Mouse (Mus musculus) myocyte (in vitro differentiated cells): Measurements from ENCODE around the gene Lin28b. TPM values are rescaled to one million over a fixed set of nuclear protein-coding genes. Genes with fewer than 3 reads are reported as not detected.
A peak's percentile ranks its signal among the peaks of the same experiment; 100 is the strongest.

Source experiments
- H3K27me3 ChIP-seq: one replicate; pipeline ENCODE4 v1.6.1; 2011; ENCODE audit not compliant: control insufficient read depth, insufficient read depth, insufficient read length
- H3K36me3 ChIP-seq: one replicate; pipeline ENCODE4 v1.6.1; 2011; ENCODE audit not compliant: control insufficient read depth, insufficient read depth
- H3K4me2 ChIP-seq: one replicate; pipeline ENCODE4 v1.6.1; 2011; ENCODE audit warnings: low read depth, control low read depth
- H3K4me3 ChIP-seq: one replicate; pipeline ENCODE4 v1.5.1; 2011; ENCODE audit warnings: mild to moderate bottlenecking, control low read depth, moderate library complexity
- H3K79me2 ChIP-seq: one replicate; pipeline ENCODE4 v1.6.1; 2011; ENCODE audit not compliant: control insufficient read depth, insufficient read depth
- H3ac ChIP-seq: one replicate; pipeline ENCODE4 v1.6.1; 2011; ENCODE audit not compliant: control insufficient read depth, insufficient read length
- CEBPB ChIP-seq: IDR thresholded peaks from 2 replicates; pipeline ENCODE4 v1.6.1; 2011; ENCODE audit warnings: mild to moderate bottlenecking, moderate library complexity; ENCODE audit not compliant: poor library complexity, insufficient read depth, severe bottlenecking
- E2F4 ChIP-seq: IDR thresholded peaks from one replicate; pipeline ENCODE4 v1.6.1; 2011; ENCODE audit warnings: mild to moderate bottlenecking, control low read depth, moderate library complexity; ENCODE audit not compliant: insufficient read depth
- MAX ChIP-seq: IDR thresholded peaks from one replicate; pipeline ENCODE4 v1.6.1; 2011; ENCODE audit warnings: low read depth, mild to moderate bottlenecking, control low read depth
- MYOD1 ChIP-seq, 3 experiments: IDR thresholded peaks; one replicate each; pipeline ENCODE4 v1.6.1; 2011; ENCODE audit warnings: control low read depth in 2 of 3, low read depth in 2 of 3, mild to moderate bottlenecking in 2 of 3, moderate library complexity in 1 of 3; ENCODE audit not compliant: insufficient read length in 2 of 3, control insufficient read depth in 1 of 3
- MYOG ChIP-seq, 3 experiments: IDR thresholded peaks; one replicate each; pipeline ENCODE4 v1.6.1; 2011; ENCODE audit warnings: control low read depth in 2 of 3, low read depth in 2 of 3, mild to moderate bottlenecking in 2 of 3; ENCODE audit not compliant: insufficient read length in 2 of 3, control insufficient read depth in 1 of 3, insufficient read depth in 1 of 3
- POLR2A ChIP-seq: IDR thresholded peaks from one replicate; pipeline ENCODE4 v1.6.1; 2011; ENCODE audit warnings: low read depth, mild to moderate bottlenecking, control low read depth, moderate library complexity; ENCODE audit not compliant: insufficient read length
- POLR2AphosphoS2 ChIP-seq: IDR thresholded peaks from one replicate; pipeline ENCODE4 v1.6.1; 2011; ENCODE audit warnings: low read depth, control low read depth; ENCODE audit not compliant: insufficient read length
- REST ChIP-seq: IDR thresholded peaks from one replicate; pipeline ENCODE4 v1.6.1; 2011; ENCODE audit warnings: mild to moderate bottlenecking, control low read depth, moderate library complexity; ENCODE audit not compliant: insufficient read depth, insufficient read length
- SRF ChIP-seq: IDR thresholded peaks from one replicate; pipeline ENCODE4 v1.6.1; 2011; ENCODE audit warnings: low read depth; ENCODE audit not compliant: control insufficient read depth, insufficient read length
- TCF12 ChIP-seq: IDR thresholded peaks from one replicate; pipeline ENCODE4 v1.6.1; 2011; ENCODE audit warnings: mild to moderate bottlenecking, control low read depth; ENCODE audit not compliant: poor library complexity, insufficient read depth, severe bottlenecking
- TCF3 ChIP-seq: IDR thresholded peaks from one replicate; pipeline ENCODE4 v1.6.1; 2011; ENCODE audit warnings: low read depth, control low read depth; ENCODE audit not compliant: insufficient read length
- USF1 ChIP-seq: IDR thresholded peaks from one replicate; pipeline ENCODE4 v1.6.1; 2011; ENCODE audit warnings: low read depth, mild to moderate bottlenecking, control low read depth, moderate library complexity
- polyA plus RNA-seq: library from polyadenylated mRNA; unstranded; fragments of >200 nt; fragmentation: generic; extraction: Trizol; gene quantifications from one replicate; pipeline ENCODE4 v1.2.1, GENCODE M21; 2012; ENCODE audit warnings: missing spikeins

The Lin28b gene
- polyA plus RNA-seq, 1 experiment, result 0.01 TPM

GRCm38 (mm10) chr10:45471321-45471720 lies 14.9 kb downstream of the Lin28b start:
- Histone ChIP-seq H3K79me2 (no peaks in the 10 kb centered on the region), H3K36me3 (no peaks in the 10 kb centered on the region), H3K27me3 (peaks cover 5% of the 10 kb centered on the region), H3ac (no peak overlapping the region), H3K4me3 (no peak overlapping the region), H3K4me2 (no peak overlapping the region)
- TF ChIP-seq E2F4 (no peak), MAX (no peak), MYOD1 (IDR thresholded peaks at IDR 0.05; ENCODE audit: control insufficient read depth in 1 of 3, insufficient read length in 2 of 3, low read depth in 2 of 3) (no peak)

- H3K4me3 ChIP-seq, result no peak overlapping the region
- H3K4me2 ChIP-seq, result peak overlapping the region; percentile 61
- no peak overlapping the region for H3ac ChIP-seq
- H3K27me3 ChIP-seq, result peaks cover 5% of the 10 kb centered on the region
- TF ChIP-seq POLR2AphosphoS2 (no peak), USF1 (peak; percentile 32)
- no peaks in the 10 kb centered on the region for H3K79me2 ChIP-seq
- H3K36me3 ChIP-seq, result no peaks in the 10 kb centered on the region
These were observed 16.0 kb downstream of the Lin28b start for GRCm38 (mm10) chr10:45470079-45470739.

- Histone ChIP-seq H3ac (no peak overlapping the region), H3K4me2 (peak overlapping the region; percentile 61), H3K79me2 (no peaks in the 10 kb centered on the region), H3K27me3 (peaks cover 5% of the 10 kb centered on the region), H3K36me3 (no peaks in the 10 kb centered on the region), H3K4me3 (no peak overlapping the region)
- no peak for TF ChIP-seq REST
- TF ChIP-seq E2F4, result no peak
- no peak for TF ChIP-seq POLR2AphosphoS2
- no peak for TF ChIP-seq TCF3
- TF ChIP-seq CEBPB, result no peak
- TF ChIP-seq MYOG (IDR thresholded peaks at IDR 0.05; ENCODE audit: control insufficient read depth in 1 of 3, insufficient read depth in 1 of 3, insufficient read length in 2 of 3, low read depth in 2 of 3), result no peak
- TF ChIP-seq SRF, result no peak
- TF ChIP-seq MYOD1 (IDR thresholded peaks at IDR 0.05; ENCODE audit: control insufficient read depth in 1 of 3, insufficient read length in 2 of 3, low read depth in 2 of 3), result no peak
- no peak for TF ChIP-seq MAX
- TF ChIP-seq USF1, result no peak
- no peak for TF ChIP-seq POLR2A
- no peak for TF ChIP-seq TCF12
These were observed 16.9 kb downstream of the Lin28b start for GRCm38 (mm10) chr10:45469027-45469996.

GRCm38 (mm10) chr10:45468180-45468915 lies 17.8 kb downstream of the Lin28b start:
- Histone ChIP-seq H3K27me3 (no peaks in the 10 kb centered on the region), H3K4me2 (no peak overlapping the region), H3K36me3 (no peaks in the 10 kb centered on the region), H3K4me3 (no peak overlapping the region), H3K79me2 (no peaks in the 10 kb centered on the region), H3ac (no peak overlapping the region)
- no peak for TF ChIP-seq E2F4
- TF ChIP-seq SRF, result no peak
- no peak for TF ChIP-seq POLR2AphosphoS2
- TF ChIP-seq MYOG (IDR thresholded peaks at IDR 0.05; ENCODE audit: control insufficient read depth in 1 of 3, insufficient read depth in 1 of 3, insufficient read length in 2 of 3, low read depth in 2 of 3), result no peak

GRCm38 (mm10) chr10:45458637-45459036 lies 27.6 kb downstream of the Lin28b start:
- Histone ChIP-seq H3K27me3 (peaks cover 6% of the 10 kb centered on the region), H3K79me2 (no peaks in the 10 kb centered on the region), H3K4me2 (no peak overlapping the region), H3ac (no peak overlapping the region), H3K4me3 (no peak overlapping the region), H3K36me3 (no peaks in the 10 kb centered on the region)
- TF ChIP-seq REST (no peak), POLR2AphosphoS2 (no peak), TCF3 (no peak), MAX (no peak), MYOG (IDR thresholded peaks at IDR 0.05; ENCODE audit: control insufficient read depth in 1 of 3, insufficient read depth in 1 of 3, insufficient read length in 2 of 3, low read depth in 2 of 3) (no peak), USF1 (no peak), E2F4 (no peak), TCF12 (no peak), CEBPB (no peak), SRF (no peak), MYOD1 (IDR thresholded peaks at IDR 0.05; ENCODE audit: control insufficient read depth in 1 of 3, insufficient read length in 2 of 3, low read depth in 2 of 3) (no peak), POLR2A (no peak)
